Mouse (Mus musculus): ENCODE data around the gene Chrng. TPM values are rescaled to one million over a fixed set of nuclear protein-coding genes. Genes with fewer than 3 reads are reported as not detected.
A peak's percentile ranks its signal among the peaks of the same experiment; 100 is the strongest.

Gene Chrng
- polyA plus RNA-seq, 1 experiment from 2014 or later = not detected

DNA sequence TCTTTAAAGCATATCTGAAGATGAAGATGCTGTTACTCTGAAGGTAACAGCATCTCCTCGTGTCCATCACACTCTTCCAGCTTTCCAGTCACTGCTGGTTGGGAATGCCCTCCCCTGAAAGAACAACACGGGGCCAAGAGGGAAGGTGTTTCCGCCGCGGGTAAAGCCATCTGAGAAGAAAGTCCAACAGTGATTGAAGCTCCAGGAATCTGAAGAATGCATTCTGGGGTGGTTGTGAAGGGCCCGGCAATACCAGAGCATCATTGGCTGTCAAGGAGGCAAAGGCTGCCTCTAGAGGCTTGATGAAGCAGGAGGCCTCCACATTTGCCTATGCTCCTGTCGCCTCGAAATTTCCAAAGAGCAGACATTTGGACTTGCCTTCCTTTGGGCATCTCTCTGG lies 34.6 kb downstream of the Chrng start:
- Histone ChIP-seq H3K9ac (ENCODE audit: low read depth, low read length) (no peak overlapping the region), H3K4me1 (replicated peaks; ENCODE audit: insufficient read depth, low read length) (no peaks in the 10 kb centered on the region)

DNA sequence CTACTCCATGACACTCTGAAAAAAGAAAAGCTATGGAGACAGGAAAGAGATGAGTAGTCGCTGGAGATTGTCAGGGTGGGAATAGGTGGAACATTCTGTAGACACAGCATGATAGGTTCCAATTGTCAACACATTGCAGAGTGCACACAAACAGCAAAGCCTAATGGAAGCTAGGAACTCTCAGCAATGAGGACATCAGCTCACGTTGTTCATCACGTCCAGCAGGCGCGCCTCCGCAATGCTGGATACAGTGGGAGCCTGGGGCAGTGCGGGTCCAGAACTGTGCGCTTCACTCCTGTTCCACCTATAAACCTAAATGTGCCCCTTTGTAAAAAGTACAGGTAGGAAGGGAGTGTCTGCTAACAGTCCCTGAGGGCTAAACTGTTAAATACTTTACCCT lies 38.6 kb downstream of the Chrng start:
- Histone ChIP-seq H3K9ac (ENCODE audit: low read depth, low read length) (no peak overlapping the region), H3K27ac (no peak overlapping the region), H3K27me3 (ENCODE audit: insufficient read depth, low read length) (no peaks in the 10 kb centered on the region), H3K9me3 (replicated peaks; ENCODE audit: low read length) (no peaks in the 10 kb centered on the region), H3K4me1 (replicated peaks; ENCODE audit: insufficient read depth, low read length) (no peaks in the 10 kb centered on the region), H3K4me3 (replicated peaks; ENCODE audit: low read depth, low read length) (no peak overlapping the region), H3K4me2 (ENCODE audit: low read length) (no peak overlapping the region), H3K36me3 (ENCODE audit: insufficient read depth, low read length) (0 out of 2 replicates have a peak, but pooled peaks cover 3% of the 10 kb centered on the region)
- no peak for TF ChIP-seq CTCF (IDR thresholded peaks at IDR 0.05; ENCODE audit: low read depth)
- DNase-seq (ENCODE audit: low spot score) (no peak), ATAC-seq (replicated peaks; ENCODE audit: low FRiP score, low read depth) (no peak)
- WGBS = 87% methylated on average over 8 of the region's 8 CpGs

More for the DNA sequence above, 34.6 kb downstream of the Chrng start:
- no peak overlapping the region for H3K27ac ChIP-seq
- DNase-seq (ENCODE audit: low spot score) (peak; percentile 28), ATAC-seq (replicated peaks; ENCODE audit: low FRiP score, low read depth) (peak; percentile 69)
- no peaks in the 10 kb centered on the region for H3K27me3 ChIP-seq (ENCODE audit: insufficient read depth, low read length)
- H3K36me3 ChIP-seq (ENCODE audit: insufficient read depth, low read length) = 0 out of 2 replicates have a peak, but pooled peaks cover 20% of the 10 kb centered on the region
- H3K4me2 ChIP-seq (ENCODE audit: low read length) = no peak overlapping the region
- no peak for TF ChIP-seq CTCF (IDR thresholded peaks at IDR 0.05; ENCODE audit: low read depth)
- H3K9me3 ChIP-seq (replicated peaks; ENCODE audit: low read length) = no peaks in the 10 kb centered on the region
- 62% methylated on average over 8 of the region's 8 CpGs for WGBS
- no peak overlapping the region for H3K4me3 ChIP-seq (replicated peaks; ENCODE audit: low read depth, low read length)

DNA sequence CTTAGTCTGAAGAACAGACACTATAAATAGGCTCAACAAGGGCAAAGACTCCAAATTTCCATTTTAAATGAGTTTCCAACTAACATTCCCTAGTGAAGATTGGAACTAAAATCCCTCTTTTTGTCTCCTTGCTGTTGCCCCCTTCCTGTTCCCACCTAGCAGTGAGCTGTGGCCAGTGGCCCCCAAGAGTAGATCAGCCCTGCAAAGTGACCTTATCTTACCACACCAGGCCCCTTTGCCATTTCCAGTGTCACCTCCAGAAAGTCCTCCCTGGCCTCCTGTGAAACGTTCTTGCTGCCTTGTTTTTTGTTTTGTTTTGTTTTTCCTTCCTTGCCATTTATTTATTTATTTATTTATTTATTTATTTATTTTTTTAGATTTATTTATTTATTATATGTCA lies 41.0 kb downstream of the Chrng start:
- H3K4me1 ChIP-seq (replicated peaks; ENCODE audit: insufficient read depth, low read length) = no peaks in the 10 kb centered on the region
- no peak for TF ChIP-seq CTCF (IDR thresholded peaks at IDR 0.05; ENCODE audit: low read depth)
- H3K27me3 ChIP-seq (ENCODE audit: insufficient read depth, low read length) = no peaks in the 10 kb centered on the region
- H3K9me3 ChIP-seq (replicated peaks; ENCODE audit: low read length) = no peaks in the 10 kb centered on the region
- ATAC-seq (replicated peaks; ENCODE audit: low FRiP score, low read depth) = no peak
- H3K27ac ChIP-seq = no peak overlapping the region
- no peak overlapping the region for H3K4me2 ChIP-seq (ENCODE audit: low read length)
- H3K9ac ChIP-seq (ENCODE audit: low read depth, low read length) = no peak overlapping the region
- no peak for DNase-seq (ENCODE audit: low spot score)
- no peak overlapping the region for H3K4me3 ChIP-seq (replicated peaks; ENCODE audit: low read depth, low read length)
- 42% methylated on average over 1 of the region's 1 CpGs for WGBS
- no peaks in the 10 kb centered on the region for H3K36me3 ChIP-seq (ENCODE audit: insufficient read depth, low read length)

DNA sequence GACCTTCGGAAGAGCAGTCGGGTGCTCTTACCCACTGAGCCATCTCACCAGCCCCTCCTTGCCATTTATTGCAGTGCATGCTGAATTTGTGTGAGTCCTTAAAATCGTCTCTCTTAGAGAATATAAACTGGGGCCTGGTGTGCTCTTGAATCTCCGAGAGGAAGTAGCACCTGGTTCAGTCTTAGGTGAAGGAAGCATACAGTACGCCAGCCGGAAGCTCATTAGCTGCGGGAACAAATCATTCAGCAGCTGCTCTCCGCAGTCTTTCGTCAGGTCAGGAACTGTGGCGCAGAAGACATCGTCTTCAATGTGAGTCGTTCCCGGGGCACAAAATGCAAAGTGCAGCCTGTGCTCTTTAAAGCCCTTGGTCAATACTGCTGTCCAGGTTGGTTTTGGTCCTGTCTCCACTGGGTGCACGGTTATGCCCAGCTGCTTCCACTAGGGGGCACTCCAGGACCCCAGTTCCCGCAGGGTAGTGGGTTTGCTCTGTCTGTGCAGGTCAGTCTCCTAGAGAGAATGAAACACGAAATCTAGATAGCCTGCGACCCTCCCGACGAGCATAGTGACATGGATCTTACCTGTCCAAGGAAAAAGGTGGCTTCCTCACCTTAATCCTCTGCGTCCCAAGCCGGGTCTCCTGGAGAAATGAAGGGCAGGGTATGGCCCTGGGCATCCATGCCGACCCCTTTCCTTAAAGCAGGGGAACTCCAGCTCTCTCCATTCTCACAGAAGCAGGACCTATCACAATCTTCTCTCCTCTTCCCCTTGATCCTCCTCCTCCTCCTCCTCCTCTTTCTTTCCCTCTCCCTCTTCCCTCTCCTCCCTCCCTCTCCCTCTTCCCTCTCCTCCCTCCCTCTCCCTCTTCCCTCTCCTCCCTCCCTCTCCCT lies 41.7 kb downstream of the Chrng start:
- no peaks in the 10 kb centered on the region for H3K27me3 ChIP-seq (ENCODE audit: insufficient read depth, low read length)
- H3K4me1 ChIP-seq (replicated peaks; ENCODE audit: insufficient read depth, low read length) = no peaks in the 10 kb centered on the region
- no peak overlapping the region for H3K4me3 ChIP-seq (replicated peaks; ENCODE audit: low read depth, low read length)
- H3K36me3 ChIP-seq (ENCODE audit: insufficient read depth, low read length) = no peaks in the 10 kb centered on the region
- peak; percentile 91 for TF ChIP-seq CTCF (IDR thresholded peaks at IDR 0.05; ENCODE audit: low read depth)
- WGBS = 25% methylated on average over 22 of the region's 22 CpGs
- peak; percentile 86 for ATAC-seq (replicated peaks; ENCODE audit: low FRiP score, low read depth)
- no peak overlapping the region for H3K9ac ChIP-seq (ENCODE audit: low read depth, low read length)
- peak; percentile 78 for DNase-seq (ENCODE audit: low spot score)
- H3K27ac ChIP-seq = no peak overlapping the region
- peak overlapping the region; percentile 37 for H3K4me2 ChIP-seq (ENCODE audit: low read length)
- no peaks in the 10 kb centered on the region for H3K9me3 ChIP-seq (replicated peaks; ENCODE audit: low read length)

DNA sequence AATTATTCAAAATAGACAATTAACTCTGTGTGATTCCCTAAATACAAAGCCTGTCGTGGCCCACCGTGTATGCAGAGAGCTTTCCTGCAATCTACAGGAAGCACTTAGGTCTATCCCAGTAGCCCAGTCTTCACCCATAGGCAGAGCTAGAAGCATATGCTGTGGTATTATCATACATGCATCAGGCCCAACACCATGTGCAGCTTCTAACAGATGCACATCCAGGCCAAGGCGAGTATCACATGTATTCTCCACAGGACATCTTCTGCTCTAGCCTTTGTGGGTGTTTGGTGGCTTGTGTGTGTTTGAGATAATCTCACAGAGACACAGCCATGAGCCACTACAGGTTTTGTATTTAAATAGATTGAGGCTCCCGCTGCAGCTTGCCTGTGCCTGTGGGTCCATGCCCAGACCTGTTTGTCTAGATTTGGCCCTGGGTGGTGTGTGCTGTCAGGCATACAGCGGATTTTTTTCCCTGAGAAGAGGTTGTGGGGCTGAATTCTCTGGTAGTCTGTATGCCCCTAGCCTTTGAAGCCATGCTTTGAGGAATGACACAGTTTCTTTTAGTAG lies 47.7 kb downstream of the Chrng start:
- Histone ChIP-seq H3K27me3 (ENCODE audit: insufficient read depth, low read length) (no peaks in the 10 kb centered on the region), H3K36me3 (ENCODE audit: insufficient read depth, low read length) (no peaks in the 10 kb centered on the region), H3K27ac (no peak overlapping the region), H3K4me2 (ENCODE audit: low read length) (no peak overlapping the region), H3K9me3 (replicated peaks; ENCODE audit: low read length) (no peaks in the 10 kb centered on the region), H3K4me1 (replicated peaks; ENCODE audit: insufficient read depth, low read length) (no peaks in the 10 kb centered on the region), H3K4me3 (replicated peaks; ENCODE audit: low read depth, low read length) (no peak overlapping the region), H3K9ac (ENCODE audit: low read depth, low read length) (no peak overlapping the region)
- no peak for DNase-seq (ENCODE audit: low spot score)
- TF ChIP-seq CTCF (IDR thresholded peaks at IDR 0.05; ENCODE audit: low read depth) = no peak
- 58% methylated on average over 5 of the region's 5 CpGs for WGBS
- ATAC-seq (replicated peaks; ENCODE audit: low FRiP score, low read depth) = no peak; the same call in 1 of the 2 replicates

DNA sequence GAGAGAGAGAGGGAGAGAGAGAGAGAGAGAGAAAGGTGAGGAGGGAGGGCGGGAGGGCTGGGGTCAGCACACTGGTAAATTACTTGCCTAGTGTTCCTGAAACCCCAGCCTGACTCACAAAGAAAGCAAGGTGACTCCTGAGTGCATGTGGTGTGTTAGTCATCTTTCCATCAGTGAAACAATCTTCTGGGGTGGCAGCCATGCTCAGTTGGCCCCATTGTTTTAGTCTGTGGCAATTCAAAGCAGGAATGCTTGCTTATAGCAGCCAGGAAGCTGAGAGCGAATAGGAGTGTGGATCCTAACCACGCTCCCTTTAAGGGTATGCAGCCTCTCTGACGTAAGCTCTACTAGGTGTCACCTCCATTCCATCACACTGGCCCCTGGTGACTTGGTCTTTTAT lies 50.7 kb downstream of the Chrng start:
- Histone ChIP-seq H3K4me3 (replicated peaks; ENCODE audit: low read depth, low read length) (no peak overlapping the region), H3K9me3 (replicated peaks; ENCODE audit: low read length) (no peaks in the 10 kb centered on the region), H3K4me2 (ENCODE audit: low read length) (no peak overlapping the region), H3K4me1 (replicated peaks; ENCODE audit: insufficient read depth, low read length) (no peaks in the 10 kb centered on the region), H3K27ac (no peak overlapping the region), H3K27me3 (ENCODE audit: insufficient read depth, low read length) (no peaks in the 10 kb centered on the region), H3K9ac (ENCODE audit: low read depth, low read length) (no peak overlapping the region), H3K36me3 (ENCODE audit: insufficient read depth, low read length) (no peaks in the 10 kb centered on the region)
- 65% methylated on average over 4 of the region's 4 CpGs for WGBS
- no peak for ATAC-seq (replicated peaks; ENCODE audit: low FRiP score, low read depth)
- TF ChIP-seq CTCF (IDR thresholded peaks at IDR 0.05; ENCODE audit: low read depth) = no peak
- DNase-seq (ENCODE audit: low spot score) = no peak
